Mouse (Mus musculus) kidney, adult 2 months (tissue): Measurements from ENCODE around the gene Pde4d. TPM values are rescaled to one million over a fixed set of nuclear protein-coding genes. Genes with fewer than 3 reads are reported as not detected.

Experiments
- DNase-seq: peaks from one replicate; pipeline ENCODE4 v3.0.0; 2021
- H3K27ac ChIP-seq: fragments of 200-500 bp; 2 replicates; pipeline ENCODE4 v1.5.1; 2012; ENCODE audit warnings: low read depth, low read length, control low read depth, inconsistent platforms; ENCODE audit not compliant: insufficient read depth
- H3K27me3 ChIP-seq: fragments of 200-500 bp; replicated peaks from 2 replicates; pipeline ENCODE4 v1.6.1; 2012; ENCODE audit warnings: mild to moderate bottlenecking, moderate library complexity, low read length, inconsistent platforms; ENCODE audit not compliant: control insufficient read depth, insufficient read depth
- H3K36me3 ChIP-seq: fragments of 200-500 bp; 2 replicates; pipeline ENCODE4 v1.6.1; 2012; ENCODE audit warnings: mild to moderate bottlenecking, moderate library complexity, low read length, inconsistent platforms; ENCODE audit not compliant: control insufficient read depth, insufficient read depth
- H3K4me1 ChIP-seq: fragments of 200-500 bp; 2 replicates; pipeline ENCODE4 v1.6.1; 2011; ENCODE audit warnings: low read length; ENCODE audit not compliant: control insufficient read depth, insufficient read depth
- H3K4me3 ChIP-seq: fragments of 200-500 bp; 2 replicates; pipeline ENCODE4 v1.5.1; 2011; ENCODE audit warnings: mild to moderate bottlenecking, low read depth, low read length, control low read depth; ENCODE audit not compliant: insufficient read depth
- CTCF ChIP-seq: fragments of 200-500 bp; conservative IDR thresholded peaks from 2 replicates; pipeline ENCODE4 v1.5.1; 2011; ENCODE audit warnings: low read depth, mild to moderate bottlenecking, control low read depth, low read length, moderate library complexity, mixed read lengths; ENCODE audit not compliant: insufficient read depth, insufficient read length
- POLR2A ChIP-seq: fragments of 200-500 bp; IDR thresholded peaks from one replicate; pipeline ENCODE4 v1.6.1; 2011; ENCODE audit warnings: low read depth, low read length, control low read depth
- WGBS: fragments of 180-500 bp; shearing (Covaris S2); methylation state at CpG from one replicate; pipeline ENCODE4 v1.1.7; 2018; 5-methylcytosine and 5-hydroxymethylcytosine counted together
- polyA plus RNA-seq: library from polyadenylated mRNA; depleted of rRNA; stranded (reverse); fragments of >200 nt; gene quantifications from 2 replicates; pipeline ENCODE4 v1.2.3, GENCODE M21; 2012

Gene Pde4d
- polyA plus RNA-seq, 1 experiment: 18.3 TPM

GRCm38 (mm10) chr13:109486166-109486565 lies 1036.4 kb downstream of the Pde4d start:
- peaks cover 16% of the 10 kb centered on the region; the same call in 1 of the 2 replicates for H3K4me1 ChIP-seq
- H3K4me3 ChIP-seq: no peak overlapping the region
- H3K27me3 ChIP-seq: no peaks in the 10 kb centered on the region; the same call in 1 of the 2 replicates
- WGBS: 53% methylated on average over 6 of the region's 6 CpGs
- no peaks in the 10 kb centered on the region for H3K36me3 ChIP-seq
- no peak for TF ChIP-seq POLR2A
- no peak for TF ChIP-seq CTCF
- no peak for DNase-seq
- H3K27ac ChIP-seq: no peak overlapping the region

GRCm38 (mm10) chr13:109487378-109487777 lies 1037.6 kb downstream of the Pde4d start:
- TF ChIP-seq CTCF (no peak), POLR2A (no peak)
- peaks cover 13% of the 10 kb centered on the region; the same call in 1 of the 2 replicates for H3K4me1 ChIP-seq
- H3K27ac ChIP-seq: no peak overlapping the region
- DNase-seq: peak; percentile 60
- WGBS: 40% methylated on average over 2 of the region's 2 CpGs
- H3K27me3 ChIP-seq: no peaks in the 10 kb centered on the region; the same call in 1 of the 2 replicates
- H3K4me3 ChIP-seq: no peak overlapping the region
- H3K36me3 ChIP-seq: no peaks in the 10 kb centered on the region

DNA sequence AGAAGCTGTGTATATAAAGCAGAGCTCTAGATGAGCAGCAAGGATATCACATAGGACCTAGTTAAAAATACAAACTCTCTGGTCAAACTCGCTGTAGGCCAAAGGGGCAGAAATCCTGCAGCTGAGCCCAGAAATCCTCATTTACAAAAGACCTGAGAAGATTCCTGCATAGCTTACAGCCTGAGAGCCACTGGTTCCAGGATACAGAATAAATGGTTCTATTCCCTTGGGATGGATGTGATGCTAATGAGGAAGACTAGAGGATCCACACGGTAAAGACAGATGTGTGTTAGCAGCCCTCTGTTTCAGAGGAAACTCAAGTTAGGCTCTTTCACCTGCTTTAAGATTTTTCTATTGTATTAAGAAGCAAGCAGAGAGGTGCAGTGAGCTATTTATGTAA lies 1041.1 kb downstream of the Pde4d start:
- DNase-seq: no peak
- Histone ChIP-seq H3K4me3 (no peak overlapping the region), H3K27ac (no peak overlapping the region), H3K4me1 (peaks cover 7% of the 10 kb centered on the region; the same call in 1 of the 2 replicates), H3K27me3 (no peaks in the 10 kb centered on the region), H3K36me3 (no peaks in the 10 kb centered on the region)
- 73% methylated on average over 2 of the region's 2 CpGs for WGBS
- TF ChIP-seq CTCF (no peak), POLR2A (no peak)

GRCm38 (mm10) chr13:109491829-109492228 lies 1042.1 kb downstream of the Pde4d start:
- DNase-seq: no peak
- 79% methylated on average over 4 of the region's 4 CpGs for WGBS
- Histone ChIP-seq H3K36me3 (no peaks in the 10 kb centered on the region), H3K4me1 (peaks cover 3% of the 10 kb centered on the region; the same call in 1 of the 2 replicates), H3K27me3 (no peaks in the 10 kb centered on the region), H3K4me3 (no peak overlapping the region), H3K27ac (no peak overlapping the region)
- TF ChIP-seq POLR2A (no peak), CTCF (no peak)

DNA sequence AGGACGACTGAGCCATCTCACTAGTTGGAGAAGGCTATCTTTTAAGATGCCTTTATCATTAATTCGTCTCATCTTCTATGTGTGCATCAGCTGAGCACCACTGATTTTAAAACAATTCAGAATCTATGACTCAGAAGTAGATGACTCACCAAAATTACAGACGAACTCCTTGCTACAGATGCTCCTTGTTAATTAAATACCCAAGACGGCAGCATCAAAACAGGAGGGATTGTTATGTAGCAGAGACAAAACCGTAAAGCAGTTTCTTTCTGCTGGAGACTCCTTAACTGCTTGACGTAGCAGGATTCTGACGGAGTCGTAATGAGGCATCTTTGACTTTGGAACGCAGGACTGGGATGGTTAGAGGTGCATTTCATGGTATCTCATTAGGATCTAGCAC lies 1050.6 kb downstream of the Pde4d start:
- H3K27ac ChIP-seq: no peak overlapping the region
- H3K36me3 ChIP-seq: no peaks in the 10 kb centered on the region
- peaks cover 11% of the 10 kb centered on the region; the same call in 1 of the 2 replicates for H3K4me1 ChIP-seq
- TF ChIP-seq POLR2A: no peak
- TF ChIP-seq CTCF: no peak
- H3K27me3 ChIP-seq: no peaks in the 10 kb centered on the region
- no peak for DNase-seq
- H3K4me3 ChIP-seq: no peak overlapping the region
- 67% methylated on average over 9 of the region's 9 CpGs for WGBS

DNA sequence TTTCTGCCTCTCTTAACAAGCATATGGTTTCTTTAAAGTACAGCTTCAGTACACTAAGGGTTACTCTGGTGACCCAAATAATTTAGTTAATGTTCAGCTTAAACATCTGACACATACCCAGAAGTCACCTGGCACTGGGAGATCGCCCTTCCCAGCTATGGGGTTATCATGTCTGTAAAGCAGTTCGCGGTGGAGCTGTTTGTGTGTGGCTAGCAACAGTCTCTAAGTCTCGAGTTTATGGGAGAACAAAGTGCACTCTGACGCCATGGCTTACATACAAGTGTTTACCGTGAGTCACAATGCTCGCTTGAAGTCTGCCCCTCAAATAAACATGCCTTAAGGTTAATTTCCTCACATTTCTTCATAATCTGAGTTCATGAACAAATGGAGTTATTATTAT lies 1053.0 kb downstream of the Pde4d start:
- 33% methylated on average over 7 of the region's 7 CpGs for WGBS
- H3K4me3 ChIP-seq: no peak overlapping the region
- no peak for TF ChIP-seq CTCF
- TF ChIP-seq POLR2A: no peak
- no peaks in the 10 kb centered on the region for H3K27me3 ChIP-seq
- DNase-seq: peak; percentile 42
- H3K27ac ChIP-seq: no peak overlapping the region
- H3K4me1 ChIP-seq: peaks cover 11% of the 10 kb centered on the region; the same call in 1 of the 2 replicates
- H3K36me3 ChIP-seq: no peaks in the 10 kb centered on the region

- TF ChIP-seq CTCF (no peak), POLR2A (no peak)
- WGBS: 69% methylated on average over 7 of the region's 7 CpGs
- no peaks in the 10 kb centered on the region for H3K27me3 ChIP-seq
- no peak overlapping the region for H3K4me3 ChIP-seq
- no peak overlapping the region for H3K27ac ChIP-seq
- DNase-seq: no peak
- H3K36me3 ChIP-seq: no peaks in the 10 kb centered on the region
- peaks cover 10% of the 10 kb centered on the region; the same call in 1 of the 2 replicates for H3K4me1 ChIP-seq
Measured at GRCm38 (mm10) chr13:109506754-109507153, 1057.0 kb downstream of the Pde4d start.
